Mouse (Mus musculus): Measurements from ENCODE around the gene Nup50. TPM values are rescaled to one million over a fixed set of nuclear protein-coding genes. Genes with fewer than 3 reads are reported as not detected.

The Nup50 gene
- polyA plus RNA-seq, 1 experiment from 2014 or later, result 22.6 TPM

DNA sequence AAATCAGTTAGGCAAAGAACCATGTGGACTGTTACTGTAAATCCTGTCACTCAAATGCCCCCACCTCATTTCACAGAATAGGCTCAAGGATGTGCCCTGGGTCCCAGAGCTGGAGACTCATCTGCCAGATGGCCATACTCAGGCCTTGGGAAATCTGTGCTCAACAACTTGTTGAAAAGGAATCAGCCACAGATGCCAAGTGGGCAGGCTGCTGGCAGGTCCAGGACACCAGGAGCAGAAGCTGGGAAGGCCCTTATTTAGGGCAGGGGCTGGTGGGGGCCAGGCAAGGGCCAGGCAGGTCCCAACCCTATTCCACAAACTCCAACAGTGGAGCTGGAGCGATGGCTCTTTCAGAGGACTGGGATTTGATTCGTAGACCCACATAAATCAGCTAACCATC is 39.3 kb downstream of the Nup50 start:
- Histone ChIP-seq H3K4me1 (ENCODE audit: control insufficient read depth, low read depth, low read length) (no peaks in the 10 kb centered on the region), H3K27ac (ENCODE audit: low read length) (no peak overlapping the region), H3K36me3 (ENCODE audit: control insufficient read depth, insufficient read depth) (no peaks in the 10 kb centered on the region), H3K4me2 (ENCODE audit: low read depth, low read length) (no peak overlapping the region), H3K9me3 (replicated peaks; ENCODE audit: control insufficient read depth, low read length) (no peaks in the 10 kb centered on the region), H3K9ac (ENCODE audit: low read depth, low read length) (no peak overlapping the region), H3K27me3 (ENCODE audit: control insufficient read depth, insufficient read depth, low read depth, low read length) (no peaks in the 10 kb centered on the region), H3K4me3 (ENCODE audit: low read depth, low read length) (no peak overlapping the region)
- ATAC-seq (ENCODE audit: low read depth), result no peak
- WGBS (ENCODE audit: insufficient replicate concordance), result 39% methylated on average over 2 of the region's 2 CpGs

DNA sequence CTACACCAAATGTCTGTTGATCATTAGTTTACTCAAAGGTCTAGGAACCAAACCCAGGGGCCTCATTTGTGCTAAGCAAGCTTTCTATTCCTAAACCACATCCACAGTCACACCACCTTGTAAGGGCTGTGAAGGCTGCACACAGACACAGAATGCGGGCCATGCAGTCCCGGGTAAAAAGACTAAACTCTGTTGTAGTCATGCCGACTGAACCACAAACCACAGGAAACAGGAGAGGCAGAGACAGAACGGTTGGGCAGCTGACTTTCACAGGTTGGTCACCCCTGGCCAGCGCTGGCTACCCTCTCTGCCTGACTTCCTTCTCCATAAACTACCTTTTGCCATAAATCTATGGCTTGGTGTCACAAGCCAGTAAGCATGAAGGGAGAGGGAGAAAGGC is 41.6 kb downstream of the Nup50 start:
- Histone ChIP-seq H3K9ac (ENCODE audit: low read depth, low read length) (no peak overlapping the region), H3K9me3 (replicated peaks; ENCODE audit: control insufficient read depth, low read length) (no peaks in the 10 kb centered on the region), H3K27me3 (ENCODE audit: control insufficient read depth, insufficient read depth, low read depth, low read length) (no peaks in the 10 kb centered on the region), H3K36me3 (ENCODE audit: control insufficient read depth, insufficient read depth) (no peaks in the 10 kb centered on the region), H3K4me3 (ENCODE audit: low read depth, low read length) (no peak overlapping the region), H3K27ac (ENCODE audit: low read length) (no peak overlapping the region), H3K4me1 (ENCODE audit: control insufficient read depth, low read depth, low read length) (no peaks in the 10 kb centered on the region), H3K4me2 (ENCODE audit: low read depth, low read length) (no peak overlapping the region)
- ATAC-seq (ENCODE audit: low read depth), result no peak
- WGBS (ENCODE audit: insufficient replicate concordance), result 7% methylated on average over 5 of the region's 5 CpGs

GRCm38 (mm10) chr15:84965575-84966360 is 42.6 kb downstream of the Nup50 start:
- H3K4me2 ChIP-seq (ENCODE audit: low read depth, low read length), result no peak overlapping the region

DNA sequence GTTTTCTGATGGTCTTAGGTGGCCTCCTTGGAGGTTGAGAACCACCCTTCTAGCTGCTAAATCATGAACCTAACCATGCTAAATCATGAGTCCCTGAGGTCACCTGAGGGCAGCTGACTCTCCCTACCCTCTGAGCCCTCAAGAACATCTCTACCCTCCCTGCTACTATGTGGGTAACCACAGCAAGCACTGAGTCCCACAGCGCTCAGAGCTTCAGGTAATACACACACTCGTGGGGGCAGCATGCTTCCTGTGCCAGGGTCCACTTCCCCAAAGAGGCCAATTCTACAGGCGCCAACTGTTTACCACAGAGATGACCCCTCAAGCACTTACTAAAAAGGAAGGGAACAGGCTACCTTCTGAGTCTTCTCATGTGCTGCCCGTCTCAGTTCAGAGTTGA is 45.3 kb downstream of the Nup50 start:
- no peak for ATAC-seq (ENCODE audit: low read depth)
- Histone ChIP-seq H3K36me3 (ENCODE audit: control insufficient read depth, insufficient read depth) (no peaks in the 10 kb centered on the region), H3K4me1 (ENCODE audit: control insufficient read depth, low read depth, low read length) (no peaks in the 10 kb centered on the region), H3K4me2 (ENCODE audit: low read depth, low read length) (no peak overlapping the region), H3K27ac (ENCODE audit: low read length) (no peak overlapping the region), H3K9ac (ENCODE audit: low read depth, low read length) (no peak overlapping the region), H3K9me3 (replicated peaks; ENCODE audit: control insufficient read depth, low read length) (no peaks in the 10 kb centered on the region), H3K27me3 (ENCODE audit: control insufficient read depth, insufficient read depth, low read depth, low read length) (no peaks in the 10 kb centered on the region), H3K4me3 (ENCODE audit: low read depth, low read length) (no peak overlapping the region)
- WGBS (ENCODE audit: insufficient replicate concordance), result 27% methylated on average over 4 of the region's 4 CpGs

More at GRCm38 (mm10) chr15:84965575-84966360, 42.6 kb downstream of the Nup50 start:
- ATAC-seq (ENCODE audit: low read depth), result no peak
- H3K4me3 ChIP-seq (ENCODE audit: low read depth, low read length), result no peak overlapping the region
- H3K9me3 ChIP-seq (replicated peaks; ENCODE audit: control insufficient read depth, low read length), result no peaks in the 10 kb centered on the region
- H3K9ac ChIP-seq (ENCODE audit: low read depth, low read length), result no peak overlapping the region
- 38% methylated on average over 7 of the region's 7 CpGs for whole genome bisulfite sequencing (ENCODE audit: insufficient replicate concordance)
- no peaks in the 10 kb centered on the region for H3K36me3 ChIP-seq (ENCODE audit: control insufficient read depth, insufficient read depth)
- H3K27me3 ChIP-seq (ENCODE audit: control insufficient read depth, insufficient read depth, low read depth, low read length), result no peaks in the 10 kb centered on the region
- no peak overlapping the region for H3K27ac ChIP-seq (ENCODE audit: low read length)
- no peaks in the 10 kb centered on the region for H3K4me1 ChIP-seq (ENCODE audit: control insufficient read depth, low read depth, low read length)

DNA sequence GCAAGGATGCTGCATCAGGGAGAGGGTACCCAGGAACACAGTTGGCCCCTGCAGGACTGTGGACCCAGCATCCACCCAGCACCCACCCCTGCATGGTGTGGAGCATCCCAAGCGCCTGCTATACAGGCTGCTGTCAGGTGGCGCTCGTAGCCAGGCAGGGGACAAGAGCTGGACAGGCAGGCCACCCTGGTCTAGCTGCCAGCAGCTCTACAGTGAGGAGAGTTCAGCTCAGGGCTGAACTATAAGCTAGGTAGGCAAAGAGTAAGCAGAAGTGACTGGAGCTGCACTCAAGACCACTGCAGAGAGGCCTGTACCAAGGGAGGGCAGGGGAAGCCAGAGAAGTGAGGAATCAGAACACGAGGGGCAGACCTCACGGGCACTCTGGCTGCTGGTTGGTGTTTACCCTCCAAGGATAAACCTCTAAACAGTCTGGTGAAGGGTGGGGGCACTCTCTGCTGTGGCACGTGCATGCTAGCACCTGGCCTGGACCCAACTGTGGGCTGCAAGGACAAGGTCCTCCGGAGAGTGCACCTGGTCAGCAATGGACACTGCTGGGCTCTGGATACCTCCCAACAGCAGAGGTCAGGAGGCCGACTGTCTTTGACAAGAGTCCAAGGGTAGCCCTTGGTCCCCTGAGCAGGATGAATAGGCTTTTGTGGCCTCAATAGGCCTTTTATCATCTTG is 49.8 kb downstream of the Nup50 start:
- no peaks in the 10 kb centered on the region for H3K9me3 ChIP-seq (replicated peaks; ENCODE audit: control insufficient read depth, low read length)
- peak; percentile 85 for ATAC-seq (ENCODE audit: low read depth)
- H3K4me3 ChIP-seq (ENCODE audit: low read depth, low read length), result no peak overlapping the region
- H3K27me3 ChIP-seq (ENCODE audit: control insufficient read depth, insufficient read depth, low read depth, low read length), result no peaks in the 10 kb centered on the region
- H3K27ac ChIP-seq (ENCODE audit: low read length), result no peak overlapping the region
- no peaks in the 10 kb centered on the region for H3K36me3 ChIP-seq (ENCODE audit: control insufficient read depth, insufficient read depth)
- H3K4me2 ChIP-seq (ENCODE audit: low read depth, low read length), result no peak overlapping the region
- no peak overlapping the region for H3K9ac ChIP-seq (ENCODE audit: low read depth, low read length)
- 61% methylated on average over 8 of the region's 8 CpGs for WGBS (ENCODE audit: insufficient replicate concordance)
- H3K4me1 ChIP-seq (ENCODE audit: control insufficient read depth, low read depth, low read length), result no peaks in the 10 kb centered on the region; the same call in 1 of the 2 replicates

GRCm38 (mm10) chr15:84973544-84973871 is 50.3 kb downstream of the Nup50 start:
- Histone ChIP-seq H3K4me2 (ENCODE audit: low read depth, low read length) (no peak overlapping the region), H3K4me3 (ENCODE audit: low read depth, low read length) (no peak overlapping the region), H3K9me3 (replicated peaks; ENCODE audit: control insufficient read depth, low read length) (no peaks in the 10 kb centered on the region), H3K27me3 (ENCODE audit: control insufficient read depth, insufficient read depth, low read depth, low read length) (no peaks in the 10 kb centered on the region), H3K27ac (ENCODE audit: low read length) (no peak overlapping the region), H3K4me1 (ENCODE audit: control insufficient read depth, low read depth, low read length) (no peaks in the 10 kb centered on the region; the same call in 1 of the 2 replicates), H3K9ac (ENCODE audit: low read depth, low read length) (no peak overlapping the region), H3K36me3 (ENCODE audit: control insufficient read depth, insufficient read depth) (no peaks in the 10 kb centered on the region)
- WGBS (ENCODE audit: insufficient replicate concordance), result 43% methylated on average over 3 of the region's 3 CpGs
- 0 out of 2 replicates have a peak, but pooled peaks have one; percentile 37 for ATAC-seq (ENCODE audit: low read depth)

DNA sequence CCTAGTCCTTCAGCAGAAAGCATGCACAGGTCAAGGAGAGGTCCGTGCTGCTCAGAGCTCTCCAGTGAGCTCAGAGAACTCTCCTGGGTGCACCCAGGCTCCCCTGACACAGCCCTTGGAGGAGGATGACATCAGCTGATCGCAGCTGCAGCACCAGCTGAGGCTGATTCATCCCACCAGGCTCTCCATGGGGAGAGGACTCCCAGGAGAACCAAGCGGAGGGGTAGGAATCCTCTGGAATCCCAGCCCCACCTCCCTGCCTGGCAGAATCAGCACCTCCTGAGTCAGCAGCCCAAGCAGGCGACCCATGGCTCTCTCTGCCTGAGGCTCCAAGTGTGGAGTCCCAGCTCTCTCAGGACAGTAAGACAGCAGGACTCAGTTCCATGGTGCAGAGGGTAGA is 52.5 kb downstream of the Nup50 start:
- WGBS (ENCODE audit: insufficient replicate concordance), result 33% methylated on average over 4 of the region's 4 CpGs
- no peak overlapping the region for H3K9ac ChIP-seq (ENCODE audit: low read depth, low read length)
- ATAC-seq (ENCODE audit: low read depth), result no peak

DNA sequence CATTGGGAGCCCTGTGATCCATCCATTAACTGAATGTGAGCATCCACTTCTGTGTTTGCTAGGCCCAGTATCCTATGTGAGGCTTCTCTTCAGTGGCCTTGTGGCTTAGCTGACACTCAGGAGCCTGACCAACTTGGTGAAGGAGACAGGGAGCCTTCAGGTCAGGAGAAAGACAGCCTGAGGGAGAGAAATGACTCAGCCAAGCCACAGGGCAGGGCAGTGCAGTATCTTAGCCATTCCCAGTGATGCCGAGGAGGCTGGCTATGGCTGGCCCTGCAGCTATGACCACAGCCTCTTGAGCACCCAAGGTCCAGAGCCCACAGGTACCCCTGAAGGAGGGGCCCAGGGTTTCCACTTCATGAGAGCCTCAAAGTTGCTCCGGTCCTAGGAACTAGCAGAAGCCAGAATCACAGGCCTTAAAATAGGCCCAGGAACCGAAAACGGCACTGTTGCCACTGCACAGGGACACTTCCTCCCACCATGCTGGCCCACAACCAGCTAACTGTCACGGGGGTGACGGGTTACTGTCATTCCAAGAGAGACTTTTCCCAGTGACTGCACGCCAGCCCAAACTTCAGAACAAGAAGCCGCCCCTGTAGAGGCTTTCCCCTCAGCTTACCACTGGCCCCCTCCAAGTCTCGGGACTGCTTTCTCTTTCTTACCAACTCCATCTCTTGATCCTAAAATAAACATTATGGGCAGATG is 58.5 kb downstream of the Nup50 start:
- no peaks in the 10 kb centered on the region; the same call in none of the 2 replicates for H3K4me1 ChIP-seq (ENCODE audit: control insufficient read depth, low read depth, low read length)
- 0 out of 2 replicates have a peak, but pooled peaks have one; percentile 9 for ATAC-seq (ENCODE audit: low read depth)
- H3K27me3 ChIP-seq (ENCODE audit: control insufficient read depth, insufficient read depth, low read depth, low read length), result peaks cover 2% of the 10 kb centered on the region
- H3K27ac ChIP-seq (ENCODE audit: low read length), result no peak overlapping the region
- no peak overlapping the region for H3K9ac ChIP-seq (ENCODE audit: low read depth, low read length)
- H3K36me3 ChIP-seq (ENCODE audit: control insufficient read depth, insufficient read depth), result no peaks in the 10 kb centered on the region
- H3K4me2 ChIP-seq (ENCODE audit: low read depth, low read length), result no peak overlapping the region
- H3K4me3 ChIP-seq (ENCODE audit: low read depth, low read length), result no peak overlapping the region
- H3K9me3 ChIP-seq (replicated peaks; ENCODE audit: control insufficient read depth, low read length), result no peaks in the 10 kb centered on the region
- 56% methylated on average over 9 of the region's 9 CpGs for WGBS (ENCODE audit: insufficient replicate concordance)

More for the DNA sequence above, 52.5 kb downstream of the Nup50 start:
- H3K4me1 ChIP-seq (ENCODE audit: control insufficient read depth, low read depth, low read length), result no peaks in the 10 kb centered on the region; the same call in 1 of the 2 replicates
- no peak overlapping the region for H3K27ac ChIP-seq (ENCODE audit: low read length)
- H3K27me3 ChIP-seq (ENCODE audit: control insufficient read depth, insufficient read depth, low read depth, low read length), result no peaks in the 10 kb centered on the region
- H3K36me3 ChIP-seq (ENCODE audit: control insufficient read depth, insufficient read depth), result no peaks in the 10 kb centered on the region
- no peak overlapping the region for H3K4me2 ChIP-seq (ENCODE audit: low read depth, low read length)
- no peaks in the 10 kb centered on the region for H3K9me3 ChIP-seq (replicated peaks; ENCODE audit: control insufficient read depth, low read length)
- H3K4me3 ChIP-seq (ENCODE audit: low read depth, low read length), result no peak overlapping the region
